Mouse (Mus musculus) hindbrain, embryonic 13.5 days (tissue): ENCODE measurements at regions not wholly inside any gene's neighbourhood (a gene's known extent, or its start where the extent isn't known, plus 50 kb on each side); places are given as distances from the start of the nearest gene placed in this dataset.
A peak's percentile ranks its signal among the peaks of the same experiment; 100 is the strongest.

Source experiments
- ATAC-seq: fragments of 200-750 bp; cut with Nextera tagmentation; 2 replicates; pipeline ENCODE4 v1.8.0; 2017; ENCODE audit warnings: moderate TSS enrichment; ENCODE audit not compliant: low FRiP score
- H3K27ac ChIP-seq: fragments of 300-500 bp; sonication (generic); 2 replicates; pipeline ENCODE4 v1.5.1; 2015; ENCODE audit warnings: inconsistent platforms, mild to moderate bottlenecking, moderate library complexity
- H3K27me3 ChIP-seq: fragments of 300-500 bp; sonication (generic); 2 replicates; pipeline ENCODE4 v1.6.1; 2015; ENCODE audit warnings: mild to moderate bottlenecking, inconsistent platforms
- H3K36me3 ChIP-seq: fragments of 300-500 bp; sonication (generic); 2 replicates; pipeline ENCODE4 v1.6.1; 2015; ENCODE audit warnings: mild to moderate bottlenecking, inconsistent platforms
- H3K4me1 ChIP-seq: fragments of 300-500 bp; sonication (generic); replicated peaks from 2 replicates; pipeline ENCODE4 v1.6.1; 2015; ENCODE audit warnings: inconsistent platforms
- H3K4me2 ChIP-seq: fragments of 300-500 bp; sonication (generic); 2 replicates; pipeline ENCODE4 v1.6.1; 2015; ENCODE audit warnings: inconsistent platforms, mild to moderate bottlenecking, moderate library complexity
- H3K4me3 ChIP-seq: fragments of 300-500 bp; sonication (generic); 2 replicates; pipeline ENCODE4 v1.5.1; 2015; ENCODE audit warnings: mild to moderate bottlenecking, inconsistent platforms
- H3K9ac ChIP-seq: fragments of 300-500 bp; sonication (generic); 2 replicates; pipeline ENCODE4 v1.6.1; 2015; ENCODE audit warnings: mild to moderate bottlenecking, inconsistent platforms
- H3K9me3 ChIP-seq: fragments of 300-500 bp; sonication (generic); 2 replicates; pipeline ENCODE4 v1.6.1; 2016; ENCODE audit warnings: inconsistent platforms
- WGBS: fragments of 180-500 bp; shearing (Covaris S2); methylation state at CpG from one replicate; pipeline ENCODE4 v1.1.7; 2015; 5-methylcytosine and 5-hydroxymethylcytosine counted together

DNA sequence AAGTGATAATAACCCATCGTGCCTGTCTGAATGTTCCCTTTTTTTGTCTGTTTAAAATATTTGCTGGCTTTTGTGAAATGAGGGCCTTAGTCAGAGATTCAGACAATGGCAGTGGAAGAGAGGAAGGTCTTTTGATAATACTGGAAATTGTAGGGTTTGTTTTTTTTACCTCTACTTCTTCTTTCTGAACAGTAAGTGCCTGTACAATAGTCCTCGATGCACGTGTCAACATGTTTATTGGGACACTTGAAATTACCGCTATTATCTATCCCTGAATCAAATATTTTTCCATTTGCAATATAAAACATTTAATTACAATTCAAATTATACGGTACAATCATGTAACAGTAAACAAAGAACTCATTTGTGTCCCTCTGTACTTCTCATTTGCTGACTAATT lies 733.5 kb downstream of the Fam19a2 start:
- WGBS = 83% methylated on average over 5 of the region's 5 CpGs
- H3K9ac ChIP-seq = no peak overlapping the region
- no peaks in the 10 kb centered on the region for H3K4me1 ChIP-seq
- H3K4me3 ChIP-seq = no peak overlapping the region
- H3K36me3 ChIP-seq = no peaks in the 10 kb centered on the region
- H3K9me3 ChIP-seq = no peaks in the 10 kb centered on the region
- no peak overlapping the region for H3K27ac ChIP-seq
- no peak overlapping the region for H3K4me2 ChIP-seq
- H3K27me3 ChIP-seq = no peaks in the 10 kb centered on the region
- no peak for ATAC-seq

DNA sequence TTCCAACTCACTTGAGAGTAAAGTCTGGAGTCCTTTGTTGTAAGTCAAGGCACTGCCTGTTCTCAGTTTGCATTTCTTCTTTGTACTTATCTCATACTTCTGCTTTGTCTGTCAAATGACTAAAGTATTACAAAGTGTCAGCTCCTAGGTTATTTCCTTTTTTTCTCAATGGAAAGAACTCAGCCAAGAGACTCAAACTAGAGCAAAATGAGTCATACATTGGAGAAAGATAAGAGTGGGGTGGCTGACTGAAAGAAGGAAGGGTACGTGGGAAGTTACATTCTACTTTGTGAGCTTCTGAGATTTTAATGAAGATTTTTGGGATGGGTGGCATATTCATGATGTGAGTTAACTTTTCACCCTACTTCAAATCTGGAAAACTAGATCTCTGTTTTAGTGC lies 735.2 kb downstream of the Fam19a2 start:
- H3K27me3 ChIP-seq = no peaks in the 10 kb centered on the region
- no peak overlapping the region for H3K4me3 ChIP-seq
- H3K4me2 ChIP-seq = no peak overlapping the region
- H3K36me3 ChIP-seq = no peaks in the 10 kb centered on the region
- 81% methylated on average over 1 of the region's 1 CpGs for WGBS
- no peaks in the 10 kb centered on the region for H3K4me1 ChIP-seq
- no peak for ATAC-seq
- no peak overlapping the region for H3K9ac ChIP-seq
- no peaks in the 10 kb centered on the region for H3K9me3 ChIP-seq
- no peak overlapping the region for H3K27ac ChIP-seq

GRCm38 (mm10) chr10:124045031-124045430 lies 781.2 kb downstream of the Fam19a2 start:
- Histone ChIP-seq H3K9ac (no peak overlapping the region), H3K4me2 (no peak overlapping the region), H3K36me3 (no peaks in the 10 kb centered on the region), H3K4me1 (no peaks in the 10 kb centered on the region), H3K27ac (no peak overlapping the region), H3K4me3 (no peak overlapping the region), H3K27me3 (no peaks in the 10 kb centered on the region), H3K9me3 (no peaks in the 10 kb centered on the region)
- ATAC-seq = no peak
- 54% methylated on average over 4 of the region's 4 CpGs for WGBS

GRCm38 (mm10) chr10:124045791-124046190 lies 782.0 kb downstream of the Fam19a2 start:
- Histone ChIP-seq H3K9me3 (no peaks in the 10 kb centered on the region), H3K4me1 (no peaks in the 10 kb centered on the region), H3K36me3 (no peaks in the 10 kb centered on the region), H3K27me3 (no peaks in the 10 kb centered on the region), H3K9ac (no peak overlapping the region), H3K4me2 (no peak overlapping the region), H3K4me3 (no peak overlapping the region), H3K27ac (no peak overlapping the region)
- 79% methylated on average over 2 of the region's 2 CpGs for WGBS
- no peak for ATAC-seq

- Histone ChIP-seq H3K9ac (no peak overlapping the region), H3K36me3 (no peaks in the 10 kb centered on the region), H3K27ac (no peak overlapping the region), H3K9me3 (no peaks in the 10 kb centered on the region), H3K4me1 (no peaks in the 10 kb centered on the region), H3K4me2 (no peak overlapping the region), H3K4me3 (no peak overlapping the region), H3K27me3 (no peaks in the 10 kb centered on the region)
- 77% methylated on average over 3 of the region's 3 CpGs for WGBS
- peak; percentile 49; the same call in 1 of the 2 replicates for ATAC-seq
Observed at GRCm38 (mm10) chr10:124082756-124083155, 819.0 kb downstream of the Fam19a2 start.

- Histone ChIP-seq H3K27ac (no peak overlapping the region), H3K36me3 (no peaks in the 10 kb centered on the region), H3K4me1 (no peaks in the 10 kb centered on the region), H3K9ac (no peak overlapping the region), H3K9me3 (no peaks in the 10 kb centered on the region), H3K27me3 (no peaks in the 10 kb centered on the region), H3K4me3 (no peak overlapping the region), H3K4me2 (no peak overlapping the region)
- ATAC-seq = no peak
- WGBS = 65% methylated on average over 10 of the region's 10 CpGs
Observed at GRCm38 (mm10) chr10:124090547-124090946, 826.8 kb downstream of the Fam19a2 start.

DNA sequence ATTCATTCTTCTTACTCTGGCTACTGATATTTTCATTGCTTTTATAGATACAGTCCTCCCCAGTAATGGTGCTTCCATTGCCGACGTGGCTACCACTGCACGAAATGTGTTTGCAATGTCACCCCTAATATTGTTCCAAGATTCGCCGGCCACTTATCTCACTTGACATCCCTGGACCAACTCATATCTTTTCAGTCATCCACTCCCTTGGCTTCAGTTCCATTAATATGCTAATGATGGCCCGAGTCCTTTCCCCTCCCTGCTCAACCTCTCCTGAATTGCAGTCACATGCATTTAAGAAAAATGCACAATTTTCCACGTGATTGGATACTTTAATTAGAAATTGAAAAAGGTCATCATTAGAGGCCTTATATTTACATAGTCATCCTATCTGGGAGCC lies 827.6 kb downstream of the Fam19a2 start:
- Histone ChIP-seq H3K36me3 (no peaks in the 10 kb centered on the region), H3K4me1 (no peaks in the 10 kb centered on the region), H3K4me3 (no peak overlapping the region), H3K27ac (no peak overlapping the region), H3K4me2 (no peak overlapping the region), H3K9me3 (no peaks in the 10 kb centered on the region), H3K9ac (no peak overlapping the region), H3K27me3 (no peaks in the 10 kb centered on the region)
- no peak for ATAC-seq
- WGBS = 70% methylated on average over 7 of the region's 7 CpGs

GRCm38 (mm10) chr10:124119585-124119984 lies 855.8 kb downstream of the Fam19a2 start:
- Histone ChIP-seq H3K4me3 (no peak overlapping the region), H3K27me3 (no peaks in the 10 kb centered on the region), H3K4me2 (no peak overlapping the region), H3K4me1 (no peaks in the 10 kb centered on the region), H3K27ac (no peak overlapping the region), H3K9ac (no peak overlapping the region), H3K36me3 (no peaks in the 10 kb centered on the region), H3K9me3 (no peaks in the 10 kb centered on the region)
- ATAC-seq = no peak

GRCm38 (mm10) chr10:124138456-124138855 lies 874.7 kb downstream of the Fam19a2 start:
- WGBS = 83% methylated on average over 2 of the region's 2 CpGs
- no peak for ATAC-seq
- H3K4me3 ChIP-seq = no peak overlapping the region
- no peaks in the 10 kb centered on the region for H3K27me3 ChIP-seq
- H3K4me1 ChIP-seq = no peaks in the 10 kb centered on the region
- H3K36me3 ChIP-seq = no peaks in the 10 kb centered on the region
- H3K4me2 ChIP-seq = no peak overlapping the region
- no peak overlapping the region for H3K27ac ChIP-seq
- H3K9ac ChIP-seq = no peak overlapping the region
- no peaks in the 10 kb centered on the region for H3K9me3 ChIP-seq

GRCm38 (mm10) chr10:124142336-124142735 lies 878.5 kb downstream of the Fam19a2 start:
- no peak overlapping the region for H3K9ac ChIP-seq
- H3K36me3 ChIP-seq = no peaks in the 10 kb centered on the region
- no peak for ATAC-seq
- no peak overlapping the region for H3K4me3 ChIP-seq
- H3K4me2 ChIP-seq = no peak overlapping the region
- H3K4me1 ChIP-seq = no peaks in the 10 kb centered on the region
- H3K9me3 ChIP-seq = no peaks in the 10 kb centered on the region
- no peak overlapping the region for H3K27ac ChIP-seq
- H3K27me3 ChIP-seq = no peaks in the 10 kb centered on the region
- WGBS = 70% methylated on average over 1 of the region's 1 CpGs

GRCm38 (mm10) chr10:124146751-124147469 lies 883.1 kb downstream of the Fam19a2 start:
- Histone ChIP-seq H3K27me3 (no peaks in the 10 kb centered on the region), H3K9ac (no peak overlapping the region), H3K4me3 (no peak overlapping the region), H3K36me3 (no peaks in the 10 kb centered on the region), H3K4me2 (no peak overlapping the region), H3K9me3 (no peaks in the 10 kb centered on the region), H3K4me1 (no peaks in the 10 kb centered on the region), H3K27ac (no peak overlapping the region)
- WGBS = 53% methylated on average over 9 of the region's 9 CpGs
- no peak for ATAC-seq

DNA sequence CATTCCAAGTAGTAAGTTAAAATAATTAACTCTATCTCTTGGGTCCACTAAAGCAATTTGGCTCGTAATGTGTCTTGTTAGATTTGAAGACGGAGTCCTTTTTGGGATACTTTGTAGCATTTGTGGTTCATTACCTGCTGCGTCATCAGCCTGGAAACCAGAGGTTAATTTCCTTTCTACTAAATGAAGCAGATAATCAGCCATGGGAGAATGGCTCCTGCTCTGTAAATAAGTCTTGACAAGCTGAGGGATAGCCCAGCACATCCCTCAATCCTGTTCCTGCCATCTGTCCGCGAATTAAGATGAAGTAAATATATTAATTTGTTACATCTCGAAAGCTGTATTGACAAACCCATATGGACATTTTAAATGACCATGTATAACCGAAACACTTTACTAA lies 899.6 kb downstream of the Fam19a2 start:
- no peaks in the 10 kb centered on the region for H3K4me1 ChIP-seq
- H3K4me3 ChIP-seq = no peak overlapping the region
- no peaks in the 10 kb centered on the region for H3K9me3 ChIP-seq
- WGBS = 66% methylated on average over 7 of the region's 7 CpGs
- H3K27ac ChIP-seq = no peak overlapping the region
- H3K27me3 ChIP-seq = no peaks in the 10 kb centered on the region
- H3K9ac ChIP-seq = no peak overlapping the region
- no peak for ATAC-seq
- H3K36me3 ChIP-seq = no peaks in the 10 kb centered on the region
- no peak overlapping the region for H3K4me2 ChIP-seq

DNA sequence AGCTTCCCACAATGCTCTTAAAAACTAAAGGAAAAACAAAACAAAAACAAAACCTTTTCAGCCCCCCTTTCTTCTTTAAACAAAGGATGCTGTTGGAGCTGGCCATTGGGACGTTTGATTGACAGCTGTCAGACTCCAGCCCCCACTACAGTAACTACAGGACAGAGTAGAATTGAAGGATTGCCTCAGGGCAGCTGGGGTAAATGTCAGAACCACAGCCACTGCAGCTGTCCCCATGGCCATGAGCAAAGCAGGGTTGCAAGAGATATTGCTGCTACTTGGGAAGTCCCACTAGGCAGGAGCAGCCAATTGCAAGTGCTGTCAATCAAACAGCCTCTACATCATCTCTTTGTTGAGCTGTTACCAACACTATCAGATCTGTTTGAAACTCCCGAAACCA lies 911.8 kb downstream of the Fam19a2 start:
- no peak overlapping the region for H3K4me3 ChIP-seq
- no peaks in the 10 kb centered on the region for H3K36me3 ChIP-seq
- H3K27me3 ChIP-seq = no peaks in the 10 kb centered on the region
- ATAC-seq = no peak
- H3K4me2 ChIP-seq = no peak overlapping the region
- WGBS = 73% methylated on average over 2 of the region's 2 CpGs
- no peaks in the 10 kb centered on the region for H3K9me3 ChIP-seq
- no peak overlapping the region for H3K9ac ChIP-seq
- no peaks in the 10 kb centered on the region for H3K4me1 ChIP-seq
- no peak overlapping the region for H3K27ac ChIP-seq
